Mouse (Mus musculus): ENCODE data around the gene Arid3c.
"Not testable (repeated sequence)": the region's sequence is repeated elsewhere in the genome, so short reads cannot be mapped to it uniquely, and the experiment has no call there.

DNA sequence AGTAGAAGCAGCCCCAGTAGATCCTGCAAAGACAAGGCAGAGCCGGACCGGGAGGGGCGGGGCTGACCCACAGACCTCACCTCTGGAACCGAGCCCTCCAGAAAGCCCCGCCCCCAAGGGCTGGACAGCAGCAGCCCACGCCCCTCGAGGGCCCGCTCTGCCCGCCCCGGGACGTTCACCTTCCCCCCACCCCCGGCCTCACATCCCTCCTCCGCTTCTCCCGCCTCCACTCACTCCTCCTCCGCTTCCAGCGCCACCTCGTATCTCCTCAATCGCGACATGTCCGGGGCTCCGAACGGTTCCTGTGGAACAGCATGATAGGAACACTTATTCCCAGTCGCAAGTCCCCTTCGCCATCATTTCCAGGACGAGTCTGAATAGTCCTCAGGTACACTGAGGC is 42.6 kb upstream of the Arid3c start:
- not testable (repeated sequence) for TF ChIP-seq HCFC1 (IDR thresholded peaks at IDR 0.05; ENCODE audit: borderline replicate concordance, insufficient read depth, low read length); MAFK (IDR thresholded peaks at IDR 0.05; ENCODE audit: insufficient read depth, low read depth, low read length); ZC3H11A (IDR thresholded peaks at IDR 0.05; ENCODE audit: borderline replicate concordance, low read depth, low read length); CHD2 (IDR thresholded peaks at IDR 0.05; ENCODE audit: low read depth, low read length); ZNF384 (IDR thresholded peaks at IDR 0.05; ENCODE audit: low read depth, low read length)

All from ES-E14 (cell line).